Mouse (Mus musculus): ENCODE data around the gene Lpxn. TPM values are rescaled to one million over a fixed set of nuclear protein-coding genes. Genes with fewer than 3 reads are reported as not detected.

The Lpxn gene
- total RNA-seq, 2 experiments from 2014 or later: 0.87 to 2.2 TPM

- DNase-seq: no peak
These were observed 8.2 kb downstream of the Lpxn start for GRCm38 (mm10) chr19:12804237-12804636.

- DNase-seq: no peak
These were observed 9.7 kb downstream of the Lpxn start for GRCm38 (mm10) chr19:12805730-12806129.

- no peak for DNase-seq
These were observed 10.2 kb downstream of the Lpxn start for GRCm38 (mm10) chr19:12806214-12806613.

GRCm38 (mm10) chr19:12812644-12813364, 16.8 kb downstream of the Lpxn start:
- no peak for DNase-seq

GRCm38 (mm10) chr19:12813883-12814282, 17.9 kb downstream of the Lpxn start:
- DNase-seq: no peak

GRCm38 (mm10) chr19:12818507-12818906, 22.5 kb downstream of the Lpxn start:
- peak in 1 of 2 experiments; percentile 11 for DNase-seq

GRCm38 (mm10) chr19:12820383-12820782, 24.4 kb downstream of the Lpxn start:
- DNase-seq: peak; percentile 17 to 44

GRCm38 (mm10) chr19:12824549-12824948, 28.6 kb downstream of the Lpxn start:
- no peak for DNase-seq

- DNase-seq: no peak
These were observed 34.9 kb downstream of the Lpxn start for GRCm38 (mm10) chr19:12830823-12831430.

GRCm38 (mm10) chr19:12831559-12831958, 35.6 kb downstream of the Lpxn start:
- no peak for DNase-seq

- DNase-seq: peak; percentile 9 to 29
These were observed 37.6 kb downstream of the Lpxn start for GRCm38 (mm10) chr19:12833625-12834024.

GRCm38 (mm10) chr19:12838507-12838906, 42.5 kb downstream of the Lpxn start:
- DNase-seq: no peak

GRCm38 (mm10) chr19:12846382-12846781, 50.4 kb downstream of the Lpxn start, which contains the start of gene Gm5244:
Gene Gm5244, plus strand, starts transcription at chr19:12846682.
- no peak for DNase-seq

- DNase-seq: no peak
These were observed 61.0 kb downstream of the Lpxn start, which contains the start of gene Olfr1444 for GRCm38 (mm10) chr19:12856983-12857382. Gene Olfr1444, plus strand, starts transcription at chr19:12857283.

Other genes with a start within 250 kb of the Lpxn start
- not detected for gene Gm4952, start 196.2 kb upstream of the Lpxn start, total RNA-seq (2021)
- gene Glyat, start 162.9 kb upstream of the Lpxn start, total RNA-seq (2021): not detected
- not detected for gene Olfr1442, start 125.8 kb upstream of the Lpxn start, total RNA-seq (2021)
- gene Olfr1443, start 118.1 kb upstream of the Lpxn start, total RNA-seq (2021): not detected
- gene Keg1, start 100.4 kb upstream of the Lpxn start, total RNA-seq (2021): not detected
- gene Cntf, start 30.6 kb upstream of the Lpxn start, total RNA-seq (2021): 1 to 10 TPM in 1 of 2 experiments, under 1 TPM in 1; 0.94 to 1.7 TPM
- 10 to 100 TPM; 75.2 to 77.0 TPM for gene Zfp91, start 67 bp upstream of the Lpxn start, total RNA-seq (2021)
- not detected for gene Gm5244, start 50.5 kb downstream of the Lpxn start, total RNA-seq (2021)
- gene Olfr1444, start 61.1 kb downstream of the Lpxn start, total RNA-seq (2021): not detected
- gene Olfr1445, start 87.7 kb downstream of the Lpxn start, total RNA-seq (2021): not detected
- not detected for gene Olfr1446, start 97.3 kb downstream of the Lpxn start, total RNA-seq (2021)
- gene Olfr1447, start 107.5 kb downstream of the Lpxn start, total RNA-seq (2021): not detected
- not detected for gene Olfr1448, start 128.2 kb downstream of the Lpxn start, total RNA-seq (2021)
- gene Olfr1449, start 134.6 kb downstream of the Lpxn start, total RNA-seq (2021): not detected
- not detected for gene Olfr1450, start 154.1 kb downstream of the Lpxn start, total RNA-seq (2021)
- gene Olfr1451, start 198.8 kb downstream of the Lpxn start, total RNA-seq (2021): not detected
- not detected for gene Olfr1453, start 232.1 kb downstream of the Lpxn start, total RNA-seq (2021)

Measured in heart, adult 18-20 months (tissue).